Mouse (Mus musculus) bone marrow macrophage, adult 2 months (primary cell): ENCODE data around the gene 1700025G04Rik. TPM values are rescaled to one million over a fixed set of nuclear protein-coding genes. Genes with fewer than 3 reads are reported as not detected.
"Not testable (repeated sequence)": the region's sequence is repeated elsewhere in the genome, so short reads cannot be mapped to it uniquely, and the experiment has no call there.

Experiments
- H3K27ac ChIP-seq: 2 replicates; pipeline ENCODE4 v1.5.1; 2012; ENCODE audit warnings: low read depth, low read length; ENCODE audit not compliant: insufficient read depth
- H3K4me1 ChIP-seq: 2 replicates; pipeline ENCODE4 v1.6.1; 2012; ENCODE audit warnings: low read length; ENCODE audit not compliant: control insufficient read depth, insufficient read depth
- H3K4me3 ChIP-seq: 2 replicates; pipeline ENCODE4 v1.5.1; 2012; ENCODE audit warnings: mild to moderate bottlenecking, low read length, moderate library complexity; ENCODE audit not compliant: insufficient read depth
- CTCF ChIP-seq: IDR thresholded peaks from 2 replicates; pipeline ENCODE4 v1.5.1; 2012; ENCODE audit warnings: low read depth, mild to moderate bottlenecking, low read length, moderate library complexity
- POLR2A ChIP-seq: IDR thresholded peaks from 2 replicates; pipeline ENCODE4 v1.6.1; 2012; ENCODE audit warnings: mild to moderate bottlenecking, low read depth, low read length, borderline replicate concordance
- polyA plus RNA-seq: library from polyadenylated mRNA; stranded (reverse); fragments of >200 nt; gene quantifications from 2 replicates; pipeline ENCODE4 v1.2.4, GENCODE M21; 2012; ENCODE audit not compliant: missing spikeins, insufficient read depth, insufficient read length

1700025G04Rik gene
- polyA plus RNA-seq, 1 experiment = 45.8 TPM

GRCm38 (mm10) chr1:151851976-151852375 lies 237.9 kb downstream of the 1700025G04Rik start:
- peaks cover 3% of the 10 kb centered on the region for H3K4me1 ChIP-seq
- no peak overlapping the region for H3K4me3 ChIP-seq
- H3K27ac ChIP-seq = no peak overlapping the region
- TF ChIP-seq POLR2A = no peak
- no peak for TF ChIP-seq CTCF

DNA sequence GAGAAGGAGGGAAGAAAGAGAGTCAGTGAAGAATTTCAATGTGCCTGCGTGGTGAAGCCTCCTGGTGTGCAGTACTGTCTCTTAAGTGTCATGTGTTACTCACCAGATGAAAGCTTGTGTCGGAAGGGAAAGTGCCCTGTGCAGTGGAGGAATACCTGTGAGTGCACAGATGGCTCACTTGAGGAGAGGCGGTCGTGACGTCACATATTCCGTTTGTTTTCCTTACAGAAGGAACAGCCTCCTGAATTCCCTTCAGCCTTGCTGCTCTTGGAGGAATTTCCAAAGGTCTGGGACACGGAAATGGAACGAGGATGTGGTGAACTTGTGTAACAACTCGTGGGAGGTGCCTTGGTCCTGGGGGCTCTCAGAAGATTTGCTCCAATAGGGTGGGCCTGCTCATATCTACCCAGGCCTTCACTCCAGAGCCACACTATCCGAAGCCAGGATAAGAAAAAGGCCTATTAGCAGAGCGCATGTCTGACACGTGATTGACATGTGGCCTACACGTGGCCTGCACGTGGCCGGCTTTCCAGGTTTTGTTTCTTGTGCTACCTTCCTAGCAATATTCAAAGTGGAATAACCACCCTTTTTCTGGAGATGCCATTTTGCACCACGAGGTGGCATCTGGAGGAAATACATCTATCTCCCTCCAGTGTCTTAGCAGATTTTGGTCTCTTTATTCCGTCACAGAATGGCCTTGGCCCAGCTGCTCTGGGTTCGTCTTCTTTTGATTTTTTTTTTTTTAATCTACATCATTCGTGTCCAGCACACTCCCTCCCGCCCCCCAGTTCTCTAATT lies 238.7 kb downstream of the 1700025G04Rik start:
- H3K27ac ChIP-seq = no peak overlapping the region
- TF ChIP-seq POLR2A (no peak), CTCF (no peak)
- no peaks in the 10 kb centered on the region for H3K4me1 ChIP-seq

DNA sequence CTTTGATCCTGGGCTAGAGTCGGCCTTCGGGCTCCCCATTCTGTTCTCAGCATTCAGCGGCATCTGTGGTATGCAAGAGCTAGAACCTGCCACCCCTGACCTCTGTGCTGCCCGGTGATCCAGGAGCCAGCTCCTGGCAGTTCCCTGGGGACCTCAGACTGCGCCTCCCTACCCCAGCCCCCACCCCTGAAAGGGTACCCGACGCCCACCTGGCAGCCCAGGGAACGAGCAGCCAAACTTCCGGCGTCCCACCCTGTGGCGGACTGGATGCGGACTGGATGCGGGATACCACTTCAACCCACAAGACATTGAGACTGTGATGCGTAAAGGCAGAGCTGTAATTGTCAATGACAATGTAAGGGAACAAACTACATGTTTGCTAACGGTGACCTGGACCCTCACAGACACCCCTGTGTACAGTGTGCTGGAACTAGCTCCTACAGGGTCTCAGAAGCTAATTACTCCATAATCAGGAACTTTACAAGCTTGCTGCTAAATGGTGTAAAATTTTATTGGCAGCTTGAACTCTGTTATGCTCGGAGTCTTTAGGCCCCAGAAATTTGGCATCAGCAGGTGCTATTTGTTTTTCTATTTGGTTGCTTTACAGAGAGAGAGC lies 239.8 kb downstream of the 1700025G04Rik start:
- no peak for TF ChIP-seq POLR2A
- TF ChIP-seq CTCF = no peak
- no peak overlapping the region for H3K4me3 ChIP-seq
- no peak overlapping the region for H3K27ac ChIP-seq
- H3K4me1 ChIP-seq = no peaks in the 10 kb centered on the region

More for the DNA sequence above, 238.7 kb downstream of the 1700025G04Rik start:
- H3K4me3 ChIP-seq = no peak overlapping the region

DNA sequence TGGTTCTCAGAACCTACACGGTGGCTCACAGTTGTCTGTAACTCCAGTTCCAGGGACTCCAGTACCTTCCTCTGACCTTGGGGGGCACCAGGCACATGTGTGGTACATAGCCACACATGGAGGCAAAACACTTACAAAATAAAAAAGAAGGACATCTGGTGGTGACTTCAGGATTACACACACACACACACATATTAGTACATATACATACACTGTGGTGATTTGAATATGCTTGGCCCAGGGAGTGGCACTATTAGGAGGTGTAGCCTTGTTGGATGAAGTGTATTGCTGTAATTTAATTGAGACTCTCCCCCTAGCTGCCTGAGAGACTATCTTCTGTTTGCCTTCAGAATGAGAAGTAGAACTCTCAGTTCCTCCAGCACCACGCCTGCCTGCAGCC lies 241.6 kb downstream of the 1700025G04Rik start:
- TF ChIP-seq POLR2A (no peak), CTCF (no peak)

GRCm38 (mm10) chr1:151845926-151846782 lies 243.8 kb downstream of the 1700025G04Rik start:
- Histone ChIP-seq H3K27ac (no peak overlapping the region), H3K4me3 (no peak overlapping the region), H3K4me1 (no peaks in the 10 kb centered on the region)
- no peak for TF ChIP-seq POLR2A
- TF ChIP-seq CTCF = no peak

More for the DNA sequence above, 241.6 kb downstream of the 1700025G04Rik start:
- Histone ChIP-seq H3K4me1 (no peaks in the 10 kb centered on the region), H3K27ac (no peak overlapping the region), H3K4me3 (no peak overlapping the region)

DNA sequence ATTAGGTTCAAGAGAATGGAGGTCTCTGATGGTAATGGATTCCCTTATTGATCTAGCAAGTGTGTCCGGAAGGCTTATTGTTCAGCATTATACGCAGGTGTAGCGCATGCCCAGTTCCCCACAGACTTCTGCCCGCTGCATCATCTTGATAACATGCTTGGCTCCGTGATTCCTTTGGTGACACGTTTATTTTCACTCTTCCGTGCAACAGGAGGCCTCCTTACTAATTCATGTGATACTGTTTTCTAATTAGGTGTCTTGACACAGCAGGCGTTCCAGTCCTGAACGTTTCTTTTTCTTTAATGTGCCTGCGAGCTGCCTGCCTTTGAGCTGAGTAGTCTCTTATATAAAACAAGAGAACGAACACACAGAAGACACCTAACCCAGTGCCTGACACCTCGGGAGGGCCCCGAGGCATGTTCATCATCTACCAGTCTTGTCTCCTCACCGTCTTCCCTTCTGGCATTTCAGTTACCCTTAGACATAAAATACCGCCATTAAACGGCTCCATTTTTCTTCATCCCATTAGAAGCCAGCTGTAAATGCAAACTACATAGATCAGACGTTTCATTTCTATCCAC lies 244.6 kb downstream of the 1700025G04Rik start:
- H3K4me3 ChIP-seq = no peak overlapping the region
- TF ChIP-seq POLR2A (no peak), CTCF (no peak)
- no peak overlapping the region for H3K27ac ChIP-seq
- no peaks in the 10 kb centered on the region for H3K4me1 ChIP-seq

GRCm38 (mm10) chr1:151840345-151840744 lies 249.6 kb downstream of the 1700025G04Rik start:
- not testable (repeated sequence) for H3K4me1 ChIP-seq, H3K4me3 ChIP-seq, H3K27ac ChIP-seq

DNA sequence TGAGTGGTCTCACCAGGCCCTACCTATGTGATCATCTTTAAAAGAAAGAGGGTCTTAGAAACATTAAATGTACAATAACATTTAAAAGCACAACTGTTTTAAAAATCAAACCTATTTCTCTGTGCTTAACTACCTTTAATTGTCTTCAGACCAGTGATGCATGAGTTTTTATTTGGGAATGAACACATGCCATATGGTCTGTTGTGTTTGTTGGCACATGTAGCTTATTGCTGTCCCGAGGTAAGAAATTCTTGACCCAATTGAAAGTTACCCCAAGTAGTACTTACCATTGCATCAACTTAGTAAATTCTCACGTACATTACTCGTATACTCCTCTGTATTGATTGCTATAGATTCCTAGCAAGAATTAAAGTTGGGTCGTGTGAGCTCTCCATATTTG lies 254.7 kb downstream of the 1700025G04Rik start:
- no peak overlapping the region for H3K4me3 ChIP-seq
- no peak for TF ChIP-seq CTCF
- no peak for TF ChIP-seq POLR2A
- no peaks in the 10 kb centered on the region for H3K4me1 ChIP-seq
- H3K27ac ChIP-seq = no peak overlapping the region

- Histone ChIP-seq H3K4me3 (no peak overlapping the region), H3K27ac (no peak overlapping the region), H3K4me1 (no peaks in the 10 kb centered on the region)
- TF ChIP-seq POLR2A (no peak), CTCF (no peak)
Observed at GRCm38 (mm10) chr1:151831791-151832190, 258.1 kb downstream of the 1700025G04Rik start.
